Comparison of ENCODE assay signal across 18 mouse cellular contexts in genomic region chr3:51719373-51719772, GRCm38 (mm10). TPM values are rescaled to one million over a fixed set of nuclear protein-coding genes. Genes with fewer than 3 reads are reported as not detected.
DNase-seq lines count a peak whose midpoint lies in the region; ATAC-seq and TF ChIP-seq lines count a peak whose summit lies in the region.
"Had no signal": no experiment of that assay in that cellular context is flagged by ENCODE, and none has a peak within 500 bp of the region (broad histone marks: within the 10 kb centered on the region; RNA-seq: fewer than 3 reads in every experiment).

No protein-coding gene starts in this region.

- no peaks in the 10 kb centered on the region for H3K9me3 ChIP-seq in heart, embryonic 16.5 days (replicated peaks; ENCODE audit: control insufficient read depth, low read length)
- H3K9me3 ChIP-seq in heart, embryonic 12.5 days (replicated peaks): no peaks in the 10 kb centered on the region
- no peaks in the 10 kb centered on the region for H3K9me3 ChIP-seq in lung, postnatal 0 days (ENCODE audit: low read length)
- no peaks in the 10 kb centered on the region for H3K9me3 ChIP-seq in hindbrain, embryonic 13.5 days
- H3K9me3 ChIP-seq: forebrain, embryonic 15.5 days; limb, embryonic 15.5 days; neural tube, embryonic 13.5 days had no signal

- TF ChIP-seq EP300 in lung, postnatal 0 days (IDR thresholded peaks at IDR 0.05): no peak

- no peaks in the 10 kb centered on the region for H3K36me3 ChIP-seq in heart, embryonic 16.5 days (ENCODE audit: control insufficient read depth, insufficient read depth)
- H3K36me3 ChIP-seq in heart, embryonic 12.5 days: no peaks in the 10 kb centered on the region
- no peaks in the 10 kb centered on the region for H3K36me3 ChIP-seq in lung, postnatal 0 days (ENCODE audit: insufficient read depth, low read length)
- H3K36me3 ChIP-seq in hindbrain, embryonic 13.5 days: no peaks in the 10 kb centered on the region
- H3K36me3 ChIP-seq: forebrain, embryonic 15.5 days; limb, embryonic 15.5 days; neural tube, embryonic 13.5 days had no signal

- ATAC-seq in heart, embryonic 16.5 days (replicated peaks; ENCODE audit: extremely low read depth, insufficient read depth, low FRiP score): peak; percentile 57; the same call in 1 of the 2 replicates
- no peak for ATAC-seq in heart, embryonic 12.5 days (ENCODE audit: insufficient number of reproducible peaks, low FRiP score)
- peak; percentile 70 for ATAC-seq in lung, postnatal 0 days
- no peak for ATAC-seq in hindbrain, embryonic 13.5 days (ENCODE audit: low FRiP score)
- ATAC-seq: forebrain, embryonic 15.5 days; inflammation-experienced regulatory T-cells, adult 6 months had no signal

- H3K27me3 ChIP-seq in heart, embryonic 16.5 days (ENCODE audit: control insufficient read depth, insufficient read depth, low read length): no peaks in the 10 kb centered on the region
- H3K27me3 ChIP-seq in heart, embryonic 12.5 days (replicated peaks): no peaks in the 10 kb centered on the region
- no peaks in the 10 kb centered on the region for H3K27me3 ChIP-seq in lung, postnatal 0 days (replicated peaks; ENCODE audit: insufficient read depth, low read length)
- H3K27me3 ChIP-seq in hindbrain, embryonic 13.5 days: no peaks in the 10 kb centered on the region
- H3K27me3 ChIP-seq: forebrain, embryonic 15.5 days; limb, embryonic 15.5 days; neural tube, embryonic 13.5 days had no signal

- H3K9ac ChIP-seq in heart, embryonic 16.5 days (ENCODE audit: low read length): no peak overlapping the region
- H3K9ac ChIP-seq in heart, embryonic 12.5 days: no peak overlapping the region
- H3K9ac ChIP-seq in lung, postnatal 0 days (replicated peaks; ENCODE audit: low read depth): no peak overlapping the region
- H3K9ac ChIP-seq in hindbrain, embryonic 13.5 days: no peak overlapping the region
- H3K9ac ChIP-seq: forebrain, embryonic 15.5 days; limb, embryonic 15.5 days; neural tube, embryonic 13.5 days had no signal

- no peak for TF ChIP-seq CTCF in bone marrow macrophage, adult 2 months (IDR thresholded peaks at IDR 0.05; ENCODE audit: low read depth, low read length)
- TF ChIP-seq CTCF in lung, postnatal 0 days (IDR thresholded peaks at IDR 0.05): 0 out of 2 replicates have a peak, but pooled peaks have one; percentile 23

- H3K27ac ChIP-seq in heart, embryonic 16.5 days (ENCODE audit: low read length): no peak overlapping the region
- no peak overlapping the region for H3K27ac ChIP-seq in heart, embryonic 12.5 days (ENCODE audit: poor library complexity, severe bottlenecking)
- H3K27ac ChIP-seq in bone marrow macrophage, adult 2 months (ENCODE audit: insufficient read depth, low read depth, low read length): peak overlapping the region; percentile 6; the same call in 1 of the 2 replicates
- H3K27ac ChIP-seq in lung, postnatal 0 days (ENCODE audit: low read length): no peak overlapping the region
- H3K27ac ChIP-seq in hindbrain, embryonic 13.5 days: no peak overlapping the region
- H3K27ac ChIP-seq: forebrain, embryonic 15.5 days; limb, embryonic 15.5 days; macrophage had no signal

- peaks cover 18% of the 10 kb centered on the region for H3K4me1 ChIP-seq in heart, embryonic 16.5 days (ENCODE audit: control insufficient read depth, insufficient read depth, low read length)
- peaks cover 40% of the 10 kb centered on the region for H3K4me1 ChIP-seq in heart, embryonic 12.5 days (replicated peaks)
- H3K4me1 ChIP-seq in bone marrow macrophage, adult 2 months (ENCODE audit: control insufficient read depth, insufficient read depth, low read length): peaks cover 17% of the 10 kb centered on the region
- peaks cover 3% of the 10 kb centered on the region; the same call in 1 of the 2 replicates for H3K4me1 ChIP-seq in lung, postnatal 0 days (ENCODE audit: insufficient read depth, low read depth, low read length)
- H3K4me1 ChIP-seq in hindbrain, embryonic 13.5 days (replicated peaks): peaks cover 5% of the 10 kb centered on the region; the same call in 1 of the 2 replicates
- H3K4me1 ChIP-seq: forebrain, embryonic 15.5 days had no signal

- TF ChIP-seq POLR2A in bone marrow macrophage, adult 2 months (IDR thresholded peaks at IDR 0.05; ENCODE audit: borderline replicate concordance, low read depth, low read length): no peak

- no peak overlapping the region for H3K4me3 ChIP-seq in heart, embryonic 16.5 days (ENCODE audit: low read length)
- no peak overlapping the region for H3K4me3 ChIP-seq in heart, embryonic 12.5 days
- H3K4me3 ChIP-seq in bone marrow macrophage, adult 2 months (ENCODE audit: insufficient read depth, low read length): no peak overlapping the region
- no peak overlapping the region for H3K4me3 ChIP-seq in lung, postnatal 0 days (ENCODE audit: low read depth, low read length)
- no peak overlapping the region for H3K4me3 ChIP-seq in hindbrain, embryonic 13.5 days
- H3K4me3 ChIP-seq: forebrain, embryonic 15.5 days; limb, embryonic 15.5 days; neural tube, embryonic 13.5 days had no signal

- DNase-seq in 3134 (ENCODE audit: extremely low read depth, insufficient read length, low spot score): peak; percentile 29
- peak; percentile 88 for DNase-seq in lung, postnatal 0 days (ENCODE audit: low spot score)
- DNase-seq in urinary bladder, postnatal 10 days (ENCODE audit: low spot score): no peak
- DNase-seq in frontal cortex, postnatal 36 days (ENCODE audit: low spot score in 2 of 2): no peak
- DNase-seq: cerebellum, adult 2 months; gastrocnemius, postnatal 14 days; heart, postnatal 14 days; retina, postnatal 1 day; thymus, postnatal 25 days had no signal

- no peak overlapping the region for H3K4me2 ChIP-seq in heart, embryonic 16.5 days (ENCODE audit: low read depth, low read length)
- no peak overlapping the region for H3K4me2 ChIP-seq in heart, embryonic 12.5 days
- no peak overlapping the region for H3K4me2 ChIP-seq in lung, postnatal 0 days (replicated peaks; ENCODE audit: low read depth, low read length)
- H3K4me2 ChIP-seq in hindbrain, embryonic 13.5 days: no peak overlapping the region
- H3K4me2 ChIP-seq: forebrain, embryonic 15.5 days; limb, embryonic 15.5 days; neural tube, embryonic 13.5 days had no signal

- WGBS in heart, embryonic 16.5 days: 31% methylated on average over 3 of the region's 3 CpGs
- WGBS in heart, embryonic 12.5 days: 58% methylated on average over 3 of the region's 3 CpGs
- 47% methylated on average over 3 of the region's 3 CpGs for WGBS in lung, postnatal 0 days
- 92% methylated on average over 3 of the region's 3 CpGs for whole genome bisulfite sequencing in hindbrain, embryonic 13.5 days

RNA-seq across cellular contexts. Expression of gene Mgst2, which starts 59.2 kb away (rescaled TPM):
- 8.6 and 13.8 TPM in 2 replicates for polyA plus RNA-seq in heart, embryonic 16.5 days (2015; fragmentation: Nextera tagmentation; extraction: Ambion mirVana)
- 1.2 and 2.5 TPM in 2 replicates for polyA plus RNA-seq in heart, embryonic 12.5 days (2016; fragmentation: Nextera tagmentation; extraction: Ambion mirVana)
- polyA plus RNA-seq in bone marrow macrophage, adult 2 months (2012; ENCODE audit: insufficient read depth, insufficient read length, missing spikeins): 2.4 and 3.8 TPM in 2 replicates
- polyA plus RNA-seq in lung, postnatal 0 days (2015; fragmentation: Nextera tagmentation; extraction: Ambion mirVana): 6.7 and 8.6 TPM in 2 replicates
- 0.49 and 0.64 TPM in 2 replicates for polyA plus RNA-seq in hindbrain, embryonic 13.5 days (2015; fragmentation: Nextera tagmentation; extraction: Ambion mirVana)

Comparison
In these comparisons a context has a peak if more than half of its experiments do, and no peak if none do; other contexts are left out.
1. ATAC-seq: peak in heart, embryonic 16.5 days (single experiment) and lung, postnatal 0 days (single experiment); none in heart, embryonic 12.5 days (single experiment) and hindbrain, embryonic 13.5 days (single experiment).
2. DNase-seq: peak in 3134 (single experiment) and lung, postnatal 0 days (single experiment); none in urinary bladder, postnatal 10 days (single experiment) and frontal cortex, postnatal 36 days (0 of 2).